Mouse (Mus musculus) CH12.LX (cell line): ENCODE results near the gene Pla2r1.

Source experiments
- CTCF ChIP-seq, 2 experiments: IDR thresholded peaks in 1 of 2; conservative IDR thresholded peaks in 1 of 2; 2 replicates each; pipeline ENCODE4 v1.5.1; 2011 to 2012; ENCODE audit warnings: low read depth in 2 of 2, low read length in 2 of 2, improper control_type of control experiment in 1 of 2, inconsistent platforms in 1 of 2, mild to moderate bottlenecking in 1 of 2, moderate library complexity in 1 of 2
- NELFE ChIP-seq: IDR thresholded peaks from 2 replicates; pipeline ENCODE4 v1.6.1; 2011; ENCODE audit warnings: low read depth, low read length, improper control_type of control experiment
- POLR2A ChIP-seq: IDR thresholded peaks from 2 replicates; pipeline ENCODE4 v1.6.1; 2011; ENCODE audit warnings: low read depth, mild to moderate bottlenecking, improper control_type of control experiment, low read length
- SMC3 ChIP-seq: IDR thresholded peaks from 2 replicates; pipeline ENCODE4 v1.6.1; 2011; ENCODE audit warnings: low read depth, low read length, improper control_type of control experiment
- UBTF ChIP-seq: IDR thresholded peaks from 2 replicates; pipeline ENCODE4 v1.6.1; 2012; ENCODE audit warnings: low read depth, mild to moderate bottlenecking, inconsistent platforms, low read length, improper control_type of control experiment, moderate library complexity

DNA sequence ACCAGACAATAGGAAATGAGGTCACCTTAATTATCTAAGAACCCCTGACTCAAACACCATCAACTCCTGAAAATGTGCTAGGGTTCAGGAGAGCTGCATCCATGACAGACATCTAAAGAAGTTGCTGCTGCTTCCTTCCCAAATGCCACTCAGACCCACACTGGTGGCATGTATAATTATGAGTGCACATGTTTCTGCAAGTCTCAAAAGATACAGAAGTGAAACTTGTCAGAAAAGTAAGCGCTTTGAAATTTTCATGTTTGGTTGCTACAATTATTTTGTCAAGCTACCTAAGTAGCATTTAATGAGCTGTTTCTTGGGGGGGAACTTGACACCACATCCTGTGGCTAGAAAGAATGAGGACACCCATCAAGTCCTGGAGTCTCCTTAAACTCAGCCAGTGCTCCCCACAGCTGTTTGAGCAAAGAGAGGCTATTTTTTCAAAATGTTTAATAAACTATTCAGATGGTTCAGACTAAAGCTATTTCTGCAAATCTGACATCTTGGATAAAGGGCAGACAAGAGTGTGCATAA lies 52.5 kb downstream of the Pla2r1 start:
- no peak for TF ChIP-seq UBTF
- TF ChIP-seq SMC3: no peak
- no peak for TF ChIP-seq POLR2A
- TF ChIP-seq NELFE: no peak
- TF ChIP-seq CTCF (conservative IDR thresholded peaks at IDR 0.05 in 1 of 2, IDR thresholded peaks at IDR 0.05 in 1 of 2; ENCODE audit: low read depth in 2 of 2, low read length in 2 of 2): no peak
